Mouse (Mus musculus): ENCODE results near the gene Tmem38a.

The Tmem38a gene

GRCm38 (mm10) chr8:72584390-72584789, 12.5 kb downstream of the Tmem38a start:
- DNase-seq (ENCODE audit: low spot score): no peak

- no peak for DNase-seq (ENCODE audit: low spot score)
Measured at GRCm38 (mm10) chr8:72587806-72588205, 16.0 kb downstream of the Tmem38a start.

GRCm38 (mm10) chr8:72588865-72589264, 17.0 kb downstream of the Tmem38a start:
- no peak for DNase-seq (ENCODE audit: low spot score)

GRCm38 (mm10) chr8:72589286-72589685, 17.4 kb downstream of the Tmem38a start:
- no peak for DNase-seq (ENCODE audit: low spot score)

GRCm38 (mm10) chr8:72590198-72590597, 18.3 kb downstream of the Tmem38a start:
- no peak for DNase-seq (ENCODE audit: low spot score)

Data from layer of hippocampus, adult 9-10 months (tissue).